Mouse (Mus musculus): ENCODE data around the gene Lrig1.

The Lrig1 gene

DNA sequence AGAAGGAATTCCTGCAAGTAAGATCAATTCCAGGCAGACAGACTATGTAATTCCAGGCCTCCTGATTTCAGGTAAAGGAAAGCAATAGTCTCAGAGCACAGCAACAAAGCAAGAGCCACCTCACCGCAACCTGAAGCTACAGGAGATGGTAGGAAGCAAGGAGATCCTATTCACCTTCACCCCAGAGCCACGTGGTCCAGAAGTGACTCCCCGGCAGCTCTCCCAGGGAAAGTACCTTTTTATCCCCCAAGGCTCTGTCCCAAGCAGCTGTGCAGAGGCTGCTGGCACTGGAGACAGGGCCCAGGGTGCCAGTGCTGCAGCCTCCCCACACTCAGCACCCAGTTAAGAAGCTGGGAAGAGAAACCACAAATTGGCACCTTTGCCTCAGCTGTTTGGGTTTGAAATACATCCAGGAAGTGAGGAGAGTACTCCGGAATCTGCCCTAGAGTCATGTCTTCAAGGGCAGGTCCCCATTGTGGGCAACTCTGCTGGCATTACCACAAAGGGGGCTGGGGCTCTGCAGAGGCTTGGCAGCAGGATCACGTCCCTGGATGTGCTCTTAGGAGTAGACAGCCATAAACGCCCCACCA lies 53.6 kb downstream of the Lrig1 start:
- DNase-seq, result peak; percentile 57

DNA sequence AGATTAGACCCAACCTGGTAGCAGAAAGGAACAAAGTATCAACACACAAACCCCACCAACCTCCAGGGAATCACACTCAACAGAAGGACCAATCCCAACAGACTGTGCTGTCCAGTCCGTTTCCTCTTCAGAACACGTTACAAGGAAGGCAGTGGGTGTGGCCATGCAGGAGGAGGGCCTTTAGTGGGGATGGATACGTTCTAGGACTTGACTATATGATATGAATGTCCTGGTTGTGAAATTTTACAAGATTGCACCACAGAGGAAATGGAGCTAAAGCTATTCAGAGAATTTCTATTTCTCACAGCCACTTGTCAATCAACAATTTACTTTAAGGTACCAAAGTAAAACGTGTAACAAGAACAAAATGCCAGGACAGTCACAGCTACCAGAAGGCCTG lies 54.2 kb downstream of the Lrig1 start:
- no peak for DNase-seq

DNA sequence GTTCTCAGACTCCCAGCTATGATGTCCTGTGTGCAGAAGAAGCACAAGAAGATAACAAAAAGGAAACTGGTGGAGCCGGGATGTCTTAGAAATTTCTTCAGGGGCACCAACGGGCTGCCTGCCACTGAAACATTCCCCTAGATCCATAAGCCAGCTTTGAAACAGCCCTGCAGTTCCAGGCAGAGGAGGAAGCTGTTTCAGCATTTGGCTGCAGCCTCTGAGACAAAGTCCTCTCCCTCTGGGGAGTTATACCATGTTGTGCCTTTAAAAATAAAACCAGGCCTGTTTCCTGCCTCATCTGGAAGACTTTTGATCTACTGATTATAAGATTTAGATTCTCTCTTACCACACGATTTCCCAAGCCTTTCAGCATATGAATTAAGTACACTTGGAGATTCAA lies 55.3 kb downstream of the Lrig1 start:
- no peak for DNase-seq

DNA sequence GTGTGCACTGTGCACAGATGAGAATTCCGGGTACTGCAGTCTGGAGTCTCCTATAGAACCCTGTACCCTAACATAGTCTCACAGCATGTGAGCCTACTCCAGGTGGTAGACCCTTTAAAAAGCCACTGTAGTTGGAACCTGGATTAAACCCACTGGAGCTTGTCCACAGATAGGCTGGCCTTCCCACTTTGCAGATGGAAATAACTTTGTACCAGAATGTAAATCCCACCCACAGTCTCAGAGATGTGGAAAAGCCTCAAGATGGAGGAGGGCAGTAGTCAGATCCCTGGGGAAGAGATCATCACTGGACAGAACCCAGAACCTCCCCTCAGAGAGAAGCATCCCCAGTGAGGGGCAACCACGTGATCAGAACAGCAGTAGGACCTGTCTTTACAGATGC lies 56.0 kb downstream of the Lrig1 start:
- no peak for DNase-seq

DNA sequence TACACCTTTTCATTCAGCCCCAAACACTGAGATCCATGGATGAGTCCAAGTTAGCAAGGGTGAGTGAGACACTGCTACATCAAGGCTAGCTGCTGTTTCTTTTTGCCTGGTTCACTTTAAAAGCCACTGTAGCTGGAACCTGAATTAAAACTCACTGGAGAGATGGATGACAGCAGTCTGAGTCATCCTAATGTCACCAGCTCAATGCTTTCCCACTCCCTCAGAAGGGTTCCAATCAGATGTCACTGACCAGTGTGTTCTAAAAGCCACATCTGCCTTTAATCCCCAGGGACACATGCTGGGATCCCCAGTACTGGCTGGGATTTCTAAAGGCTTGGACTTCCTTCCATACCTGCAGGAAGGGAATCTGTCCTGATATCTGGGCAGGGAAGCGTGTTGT lies 57.9 kb downstream of the Lrig1 start:
- DNase-seq, result no peak

DNA sequence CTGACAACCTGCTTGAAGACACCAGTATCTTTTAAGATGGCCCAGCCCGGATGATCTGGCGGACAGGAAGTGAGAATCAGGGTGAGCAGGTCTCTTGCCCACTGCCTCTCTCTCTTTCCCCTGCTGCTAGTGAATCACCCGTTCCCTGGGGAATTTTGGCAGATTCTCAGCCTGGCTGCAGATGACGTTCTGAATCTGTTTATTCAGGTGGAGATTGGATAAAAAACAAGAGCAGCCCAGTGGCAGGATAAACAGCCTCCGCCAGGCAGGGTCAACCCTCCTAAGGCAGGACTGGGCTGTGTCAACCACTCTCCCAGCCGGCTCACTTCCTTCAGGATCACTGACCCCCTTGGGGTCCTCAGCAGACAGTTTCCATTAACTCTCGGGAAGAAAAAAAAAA lies 59.7 kb downstream of the Lrig1 start:
- DNase-seq, result no peak

DNA sequence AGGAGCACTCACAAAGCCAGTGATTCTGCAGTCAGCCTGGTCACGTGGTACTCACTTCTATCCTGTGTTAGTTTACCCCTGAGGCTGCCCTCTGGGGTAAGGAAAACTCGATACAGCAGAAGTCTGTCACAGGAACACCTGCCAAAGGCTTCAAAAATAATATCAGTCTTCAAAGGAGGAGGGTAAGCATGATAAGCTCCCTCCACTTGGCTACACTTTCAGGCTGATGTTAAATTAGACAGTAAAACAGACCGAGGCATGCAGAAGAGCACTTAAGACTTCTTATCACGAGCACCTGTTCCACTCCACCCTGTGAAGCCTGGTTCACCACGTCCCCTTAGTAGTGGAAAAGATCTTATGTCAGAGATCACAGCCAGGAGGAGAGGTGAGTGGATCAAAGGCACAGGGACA lies 62.9 kb downstream of the Lrig1 start:
- DNase-seq, result no peak

DNA sequence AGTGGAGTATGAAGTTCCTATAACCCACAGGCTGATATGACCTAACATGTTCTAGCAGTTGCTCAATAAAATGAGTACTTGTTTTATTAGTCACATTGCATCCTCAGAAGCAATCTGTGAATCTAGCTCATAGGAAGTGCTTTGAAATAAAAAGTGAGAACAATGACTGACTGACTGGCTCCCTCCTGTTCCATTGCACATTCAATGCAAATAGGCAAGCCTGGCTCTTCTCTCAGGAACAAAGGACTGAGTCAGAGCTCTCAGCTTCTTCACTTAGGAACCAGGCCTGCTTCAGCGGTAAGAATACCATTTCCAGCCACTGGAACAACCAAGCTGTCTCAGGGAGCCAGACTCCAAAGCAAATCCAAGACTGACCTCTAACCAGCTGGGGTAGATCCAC lies 64.6 kb downstream of the Lrig1 start:
- no peak for DNase-seq

DNA sequence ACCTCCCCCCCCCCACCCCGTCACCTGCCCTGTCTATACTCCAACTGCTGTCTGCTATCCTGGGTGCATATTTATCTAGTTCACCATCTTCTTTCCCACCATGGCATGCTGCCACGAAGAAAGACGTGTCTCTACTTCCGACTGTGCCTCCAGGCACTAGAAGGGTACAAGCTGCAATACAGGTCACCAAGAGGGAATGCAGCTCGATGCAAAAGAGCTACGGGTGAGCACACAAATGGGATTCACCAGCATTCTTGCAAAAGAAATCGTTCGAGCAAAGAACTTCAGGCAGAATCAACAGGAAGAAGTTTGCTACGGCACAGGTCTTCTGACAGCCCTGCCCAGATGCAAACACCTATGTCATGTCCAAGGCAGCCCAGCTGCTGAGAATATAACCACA lies 65.2 kb downstream of the Lrig1 start:
- peak; percentile 43 for DNase-seq

DNA sequence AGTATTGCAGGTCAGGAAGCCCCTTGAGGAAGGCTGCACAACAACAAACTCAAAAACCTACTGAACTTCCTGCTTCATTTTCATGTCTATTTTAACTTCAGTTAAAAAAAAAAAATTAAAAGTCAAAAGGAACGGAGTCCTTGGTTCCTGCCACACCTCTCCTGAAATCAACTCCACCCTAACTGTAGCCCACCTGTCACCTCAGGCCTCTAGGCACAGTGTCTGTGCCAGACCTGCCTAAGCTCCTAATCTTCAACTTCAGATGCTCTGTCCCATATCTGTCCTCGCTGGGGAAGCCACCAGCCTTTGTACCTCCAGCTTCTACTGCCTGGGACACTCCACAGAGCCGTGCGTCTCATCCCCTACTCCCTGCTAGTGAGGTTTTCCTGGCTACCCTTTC lies 65.7 kb downstream of the Lrig1 start:
- DNase-seq, result peak; percentile 44

DNA sequence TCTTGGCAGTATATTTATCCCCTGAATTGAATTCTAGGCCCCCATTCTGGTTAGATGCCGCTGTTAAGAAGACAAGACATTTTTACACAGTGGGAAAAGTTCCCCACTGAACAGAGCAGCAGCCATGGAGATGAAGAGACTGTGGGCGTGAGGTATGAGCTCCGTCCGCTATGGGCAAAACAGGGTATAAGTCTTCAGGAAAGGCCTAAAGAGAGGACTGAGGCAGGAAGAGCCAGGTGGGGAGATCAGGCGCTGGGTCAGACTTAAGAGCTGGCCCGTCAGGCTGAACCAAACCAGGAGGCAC lies 68.2 kb downstream of the Lrig1 start:
- DNase-seq, result no peak

DNA sequence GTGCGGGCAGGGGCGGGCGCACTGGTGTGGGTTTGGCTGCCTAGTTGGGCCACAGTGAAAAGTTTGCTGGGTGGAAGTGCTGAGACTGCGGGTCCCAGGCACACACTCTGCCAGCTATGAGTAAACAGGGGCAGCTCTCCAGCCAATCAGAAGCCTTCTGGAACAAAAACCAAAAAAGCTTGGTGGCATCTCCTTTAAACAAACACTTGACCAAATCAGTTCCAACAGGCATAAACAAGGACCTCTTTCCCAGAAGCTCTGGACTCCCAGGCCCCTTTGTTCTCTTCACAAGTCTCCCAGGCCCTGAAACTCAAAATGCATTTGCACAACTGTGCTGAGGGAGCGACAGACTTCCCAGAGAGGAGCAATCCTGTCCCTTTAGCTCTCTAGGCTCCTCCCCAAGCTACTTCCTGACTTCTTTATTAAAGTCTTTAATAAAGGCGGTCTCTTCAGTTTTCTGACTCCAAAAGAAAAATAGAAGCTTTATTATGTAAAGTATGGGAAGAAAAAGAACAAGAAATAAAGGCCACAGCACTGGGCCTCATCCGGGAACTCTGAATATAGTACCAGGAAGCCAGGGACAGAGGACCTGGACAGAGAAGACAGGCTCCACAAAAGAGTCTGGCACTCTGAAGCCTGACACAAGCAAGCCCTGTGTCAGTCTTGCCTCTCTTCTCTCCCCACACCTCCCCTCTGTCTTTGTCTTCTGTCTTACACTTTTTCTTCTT lies 68.7 kb downstream of the Lrig1 start:
- DNase-seq, result no peak

DNA sequence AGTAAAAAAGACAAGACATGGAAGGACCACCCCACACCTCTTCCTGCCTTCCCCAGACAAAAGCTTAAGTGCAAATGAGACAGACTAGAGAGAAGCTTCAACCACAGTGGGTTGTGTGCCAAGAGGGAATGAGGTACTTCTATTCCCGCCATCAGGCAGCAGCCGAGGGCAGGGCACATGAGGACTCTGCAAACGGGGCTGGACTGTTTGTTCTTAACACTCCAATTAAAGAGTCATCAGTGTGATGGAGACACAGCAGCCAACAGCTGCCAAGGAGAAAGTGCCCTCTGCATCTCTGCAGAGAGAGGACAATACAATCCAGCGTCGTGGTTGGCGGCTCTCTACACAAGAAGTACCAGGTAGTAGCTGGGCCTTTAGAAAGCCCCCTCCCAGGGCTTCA lies 71.2 kb downstream of the Lrig1 start:
- no peak for DNase-seq

DNA sequence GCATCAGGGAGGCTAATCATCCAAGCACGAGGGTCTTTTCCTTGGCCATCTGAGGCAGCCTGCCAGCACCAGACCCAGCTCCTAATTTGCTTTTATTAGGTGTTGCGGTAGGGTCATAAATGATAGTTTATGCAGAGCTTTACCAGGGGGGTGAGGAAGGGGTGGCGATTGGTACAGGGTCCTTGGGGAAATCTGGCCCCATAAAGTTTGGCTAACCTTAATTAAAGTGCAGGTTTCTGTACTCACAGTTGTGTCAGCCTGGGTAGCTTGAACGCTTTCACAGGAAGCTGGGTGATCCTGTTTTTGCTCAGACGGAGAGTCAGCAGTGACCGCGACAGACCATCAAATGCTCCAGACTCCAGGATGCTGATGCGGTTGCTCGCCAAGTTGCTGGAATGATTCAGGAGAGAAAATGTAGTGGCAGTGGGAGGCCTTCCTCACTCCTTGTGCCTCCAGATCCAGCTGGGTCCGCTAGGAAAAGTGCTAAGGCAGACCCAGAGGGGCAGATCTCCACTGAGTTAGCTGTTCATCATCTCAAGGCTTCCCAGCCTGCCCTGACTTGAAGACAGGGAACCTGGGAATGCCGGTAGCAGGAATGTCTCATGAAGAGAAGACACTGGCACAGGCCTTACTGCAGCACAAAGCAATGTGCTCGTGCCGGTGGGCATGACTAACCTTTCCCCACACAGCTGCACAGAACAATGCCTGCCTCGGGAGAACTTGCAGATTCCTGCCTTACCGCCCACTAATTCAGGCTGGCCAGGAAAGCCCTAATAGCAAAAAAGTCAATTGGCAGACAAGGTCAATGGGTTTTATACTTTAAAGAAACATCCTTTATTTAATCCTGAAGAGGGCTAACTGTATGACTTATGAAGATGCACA lies 72.0 kb downstream of the Lrig1 start:
- no peak for DNase-seq

DNA sequence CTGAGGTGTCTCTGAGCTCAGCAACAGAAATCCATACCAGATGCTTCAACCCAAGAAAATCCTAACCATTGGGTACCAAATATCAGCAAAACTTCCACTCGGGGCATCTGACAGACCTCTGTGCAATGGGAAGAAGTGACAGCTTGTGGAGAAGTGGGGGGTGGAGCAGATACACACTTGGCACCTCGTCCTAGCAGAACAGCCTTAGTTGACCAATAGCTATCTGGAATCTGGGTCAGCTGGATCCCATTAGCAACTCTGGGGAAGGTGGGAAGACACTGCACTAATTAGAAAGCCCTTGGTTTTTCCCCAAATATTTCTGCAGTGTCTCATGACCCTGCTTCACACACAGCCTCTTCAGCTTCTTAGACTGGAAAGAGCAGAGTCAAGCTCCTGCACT lies 73.2 kb downstream of the Lrig1 start:
- DNase-seq, result no peak

DNA sequence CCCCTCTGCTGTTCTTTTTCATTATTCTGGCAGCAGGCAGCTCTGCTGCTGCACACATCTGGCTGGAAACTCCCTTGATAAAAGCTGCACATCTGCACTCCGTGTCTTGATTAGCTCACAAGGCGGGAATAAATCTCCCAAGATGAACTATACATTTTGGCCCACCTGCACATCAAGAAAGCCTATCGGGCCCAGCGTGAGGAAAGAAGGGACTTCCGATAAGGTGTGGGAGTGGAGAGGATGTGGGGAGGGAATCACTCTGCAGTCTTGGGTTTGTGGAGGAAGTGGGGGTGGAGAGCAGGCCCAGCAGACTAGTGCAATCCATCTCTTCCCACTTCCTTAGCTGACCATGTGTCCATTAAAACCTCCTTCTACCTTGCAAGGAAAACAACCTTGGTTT lies 74.1 kb downstream of the Lrig1 start:
- no peak for DNase-seq

DNA sequence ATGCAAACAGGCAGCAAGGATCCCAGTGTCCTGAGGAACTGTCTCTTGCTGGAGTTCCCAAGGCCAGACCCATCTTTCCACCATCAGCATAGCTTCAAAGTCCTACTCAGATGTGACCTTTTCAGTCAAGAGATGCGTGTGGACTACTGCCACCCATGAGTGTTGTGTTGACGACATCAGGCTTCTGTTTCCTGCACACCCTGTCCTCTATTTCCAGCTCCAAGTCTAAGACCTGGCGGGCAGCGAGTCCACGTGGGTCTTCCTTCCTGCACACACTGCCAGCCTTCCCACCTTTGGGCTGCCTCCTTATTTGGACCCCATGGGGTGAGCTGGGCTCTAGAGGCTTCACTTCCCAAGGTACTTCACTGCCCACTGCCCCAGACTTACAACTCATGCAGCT lies 75.4 kb downstream of the Lrig1 start:
- DNase-seq, result no peak

DNA sequence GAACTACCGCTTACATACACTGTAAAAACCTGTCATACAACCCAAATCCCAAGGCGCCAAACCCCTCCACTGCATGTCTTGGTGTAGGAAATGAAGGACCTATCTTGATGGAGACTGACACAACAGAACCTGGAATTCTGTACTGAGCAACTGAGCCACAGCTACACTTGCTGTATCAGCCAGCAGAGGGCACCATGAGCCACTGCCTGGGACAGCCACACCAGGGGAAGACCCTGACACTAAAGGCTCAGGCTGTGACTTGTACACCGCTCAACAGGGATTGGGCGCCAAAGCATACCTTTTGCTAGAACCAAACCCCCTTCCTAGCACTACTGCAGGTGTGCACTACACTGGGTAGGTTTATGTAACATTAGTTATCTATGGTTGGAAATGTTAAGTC lies 77.0 kb downstream of the Lrig1 start:
- peak; percentile 89 for DNase-seq

DNA sequence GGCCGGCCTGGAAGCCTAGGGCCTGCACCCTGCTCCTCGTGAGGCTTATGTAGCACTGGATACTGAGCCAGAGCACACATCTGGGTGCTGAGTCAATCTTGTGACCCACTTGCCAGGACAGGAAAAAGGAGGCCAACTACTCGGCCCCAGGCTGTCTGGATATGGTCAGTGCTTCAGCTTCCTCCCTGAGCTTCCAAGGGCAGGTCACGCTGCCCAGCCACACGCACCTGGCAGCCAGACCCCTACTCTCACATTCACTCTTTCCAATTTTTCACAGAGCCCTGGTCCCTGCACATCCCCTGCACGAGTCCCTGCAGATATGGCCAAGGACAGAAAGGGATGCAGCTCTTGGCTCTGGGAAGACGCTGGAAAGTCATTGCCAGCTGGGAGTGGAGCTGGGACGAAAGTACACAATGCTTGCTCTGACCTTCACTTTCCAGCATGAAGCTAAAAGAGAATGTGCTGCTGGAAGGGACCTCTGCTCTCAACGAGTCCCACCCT lies 79.1 kb downstream of the Lrig1 start:
- no peak for DNase-seq

DNA sequence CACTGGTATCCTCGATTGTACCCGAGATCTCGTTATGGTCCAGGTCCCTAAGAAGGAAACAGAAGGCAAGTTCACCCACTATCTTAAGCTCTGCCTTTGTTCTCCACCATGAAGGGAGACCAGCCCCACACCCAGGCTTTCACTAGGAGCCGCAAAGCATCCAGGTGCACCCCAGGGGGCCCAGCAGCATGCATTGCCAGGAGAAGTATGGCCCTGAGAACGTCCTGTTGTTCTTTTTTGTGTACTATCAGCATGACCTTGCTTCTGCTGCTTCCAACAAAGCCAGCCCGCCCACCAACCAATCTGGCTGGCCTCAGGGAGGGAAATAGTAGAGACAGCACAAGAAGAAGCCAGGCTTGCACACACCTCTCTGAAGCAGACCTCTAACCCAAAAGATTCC lies 79.7 kb downstream of the Lrig1 start:
- DNase-seq, result peak; percentile 40

DNA sequence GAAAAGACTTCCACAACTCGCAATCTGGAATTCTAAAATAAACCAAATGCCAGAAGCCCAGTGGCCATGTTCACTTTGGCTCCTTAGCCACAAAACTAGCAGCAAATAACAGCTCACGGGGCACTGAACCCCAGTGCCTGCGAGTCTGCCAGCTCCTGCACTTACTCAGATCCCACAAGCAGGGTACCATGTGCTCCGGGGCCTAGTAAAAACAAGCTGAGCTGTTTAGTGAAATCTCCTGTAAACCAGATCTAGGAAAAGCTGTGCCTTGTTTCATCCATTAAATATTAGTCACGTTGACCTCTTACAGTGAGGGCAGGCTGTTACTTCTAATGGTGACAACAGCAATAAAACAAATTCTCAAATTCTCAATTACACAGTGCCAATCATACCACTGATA lies 81.3 kb downstream of the Lrig1 start:
- DNase-seq, result no peak

DNA sequence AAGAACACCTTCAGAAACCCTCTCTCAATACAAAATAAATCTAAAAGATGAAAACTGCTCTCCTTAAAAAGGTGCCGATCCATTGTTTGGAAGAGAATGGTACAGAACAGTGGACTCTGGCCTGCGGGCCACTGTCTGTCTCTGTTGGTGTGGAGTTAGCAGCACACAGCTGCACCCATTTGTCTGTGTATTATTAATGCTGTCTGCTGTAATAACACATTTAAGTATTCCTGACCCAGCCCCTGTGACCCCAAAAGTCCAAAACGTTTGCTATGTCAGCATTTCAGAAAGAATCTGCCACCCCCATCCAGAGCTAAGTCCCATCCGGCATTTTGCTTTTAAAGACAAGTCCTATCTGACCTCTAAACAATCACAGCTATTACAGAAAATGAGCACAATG lies 84.0 kb downstream of the Lrig1 start:
- no peak for DNase-seq

DNA sequence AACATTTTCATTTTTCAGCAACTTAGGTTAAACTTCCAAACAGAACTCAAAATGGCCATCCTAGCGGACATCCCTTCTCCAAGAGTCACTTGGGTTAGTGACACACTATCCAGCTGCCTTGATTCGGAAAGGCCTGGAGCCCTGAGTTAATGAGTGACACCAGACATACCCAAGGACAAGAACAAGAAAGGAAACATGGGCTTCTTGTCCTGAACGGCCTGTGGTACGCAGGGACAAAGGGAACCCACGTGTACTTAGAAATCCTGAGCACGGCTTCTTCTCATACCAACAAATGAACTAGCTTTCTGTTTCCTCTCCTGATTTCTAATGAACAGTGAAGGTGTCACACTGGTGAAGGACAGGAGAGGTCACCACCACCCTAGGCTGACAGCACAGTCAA lies 85.6 kb downstream of the Lrig1 start:
- DNase-seq, result no peak

DNA sequence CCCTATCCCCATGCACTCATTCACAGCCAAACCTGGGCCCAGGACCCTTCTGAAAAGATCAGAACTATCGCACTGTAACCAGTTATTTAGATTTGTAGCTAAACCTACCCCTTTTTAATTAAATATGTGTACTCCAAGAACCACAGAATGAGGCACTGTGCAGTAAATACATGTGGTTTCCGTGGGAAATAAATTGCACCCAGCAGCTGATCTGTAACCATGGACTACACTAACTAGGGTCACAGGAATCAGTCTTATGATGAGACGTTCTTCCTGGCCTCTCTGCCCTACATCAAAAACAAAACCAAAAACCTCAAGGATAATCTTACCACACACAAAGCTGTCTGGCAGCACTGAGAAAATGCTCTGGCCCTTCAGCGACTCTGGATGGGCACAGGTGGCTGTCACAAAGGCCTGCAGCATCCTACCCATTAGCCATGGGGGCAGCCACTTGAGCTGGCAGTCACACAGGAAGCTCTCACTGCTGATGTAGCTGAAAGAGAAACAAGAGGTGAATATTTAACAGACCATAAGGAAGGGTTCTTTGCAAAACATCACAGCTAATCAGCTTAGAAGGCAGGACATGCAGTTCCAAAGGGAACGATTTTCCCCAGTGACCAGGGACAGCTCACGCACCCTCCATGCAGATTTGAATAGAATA lies 86.6 kb downstream of the Lrig1 start:
- no peak for DNase-seq

Measured in thymus, postnatal 4 days (tissue).